Comparison of ENCODE assay signal across 16 mouse cellular contexts in genomic region chr5:151279531-151279930, GRCm38 (mm10).
"Had no signal": no experiment of that assay in that cellular context is flagged by ENCODE, and none has a peak within 500 bp of the region (broad histone marks: within the 10 kb centered on the region; RNA-seq: fewer than 3 reads in every experiment).

No protein-coding gene starts in this region.

- H3K4me2 ChIP-seq: neural tube, embryonic 13.5 days; neural tube, embryonic 15.5 days; stomach, embryonic 15.5 days had no signal

- DNase-seq: retina, postnatal 1 day; right cerebral cortex, adult 18-20 months; right cerebral cortex, postnatal 14 days; right cerebral cortex, postnatal 25 days; right cerebral cortex, postnatal 4 days; spleen, adult 18-20 months; thymus, adult 18-20 months; thymus, adult 2 months; thymus, postnatal 14 days; thymus, postnatal 25 days; thymus, postnatal 36 days; thymus, postnatal 4 days had no signal

- H3K27me3 ChIP-seq: neural tube, embryonic 13.5 days; neural tube, embryonic 15.5 days; stomach, embryonic 15.5 days had no signal

- H3K4me3 ChIP-seq: neural tube, embryonic 13.5 days; neural tube, embryonic 15.5 days; stomach, embryonic 15.5 days had no signal

- H3K4me1 ChIP-seq: neural tube, embryonic 13.5 days; neural tube, embryonic 15.5 days; stomach, embryonic 15.5 days had no signal

- H3K9me3 ChIP-seq: neural tube, embryonic 13.5 days; neural tube, embryonic 15.5 days; stomach, embryonic 15.5 days had no signal

- H3K36me3 ChIP-seq: neural tube, embryonic 13.5 days; neural tube, embryonic 15.5 days; stomach, embryonic 15.5 days had no signal

- H3K9ac ChIP-seq: neural tube, embryonic 13.5 days; neural tube, embryonic 15.5 days; stomach, embryonic 15.5 days had no signal

- H3K27ac ChIP-seq: neural tube, embryonic 13.5 days; neural tube, embryonic 15.5 days; stomach, embryonic 15.5 days; stomach, postnatal 0 days had no signal
